Mouse (Mus musculus) liver, embryonic 14.5 days (tissue): ENCODE measurements around the gene Zswim2. TPM values are rescaled to one million over a fixed set of nuclear protein-coding genes. Genes with fewer than 3 reads are reported as not detected.
"Not testable (repeated sequence)": the region's sequence is repeated elsewhere in the genome, so short reads cannot be mapped to it uniquely, and the experiment has no call there.

Experiments
- ATAC-seq: fragments of 200-750 bp; cut with Nextera tagmentation; 2 replicates; pipeline ENCODE4 v1.8.0; 2017; ENCODE audit warnings: moderate number of reproducible peaks, mild to moderate bottlenecking, moderate library complexity; ENCODE audit not compliant: insufficient read depth
- DNase-seq, 3 experiments: peaks; one replicate each; pipeline ENCODE4 v3.0.0-alpha.2; 2012 to 2013; ENCODE audit warnings: low read depth in 3 of 3, low spot score in 3 of 3
- H3K27ac ChIP-seq: fragments of 300-500 bp; sonication (generic); 2 replicates; pipeline ENCODE4 v1.5.1; 2014; ENCODE audit warnings: moderate library complexity, mild to moderate bottlenecking, control low read depth, inconsistent platforms
- H3K27me3 ChIP-seq: fragments of 300-500 bp; sonication (generic); 2 replicates; pipeline ENCODE4 v1.6.1; 2014; ENCODE audit warnings: mild to moderate bottlenecking, low read length, moderate library complexity; ENCODE audit not compliant: control insufficient read depth, insufficient read depth
- H3K36me3 ChIP-seq: fragments of 300-500 bp; sonication (generic); replicated peaks from 2 replicates; pipeline ENCODE4 v1.6.1; 2014; ENCODE audit warnings: low read depth; ENCODE audit not compliant: control insufficient read depth, insufficient read depth
- H3K4me1 ChIP-seq, 2 experiments: fragments of 200-500 bp in 1 of 2; fragments of 300-500 bp in 1 of 2; sonication (generic) in 1 of 2; replicated peaks; 2 replicates each; pipeline ENCODE4 v1.6.1; 2012 to 2014; ENCODE audit warnings: antibody characterized with exemption in 1 of 2, inconsistent platforms in 1 of 2, low read length in 1 of 2; ENCODE audit not compliant: control insufficient read depth in 2 of 2, insufficient read depth in 2 of 2
- H3K4me2 ChIP-seq: fragments of 300-500 bp; sonication (generic); 2 replicates; pipeline ENCODE4 v1.6.1; 2014; ENCODE audit warnings: low read depth, mild to moderate bottlenecking, control low read depth, moderate library complexity
- H3K4me3 ChIP-seq, 2 experiments: fragments of 200-500 bp in 1 of 2; fragments of 300-500 bp in 1 of 2; sonication (generic) in 1 of 2; 2 replicates each; pipeline ENCODE4 v1.5.1; 2012 to 2014; ENCODE audit warnings: low read depth in 2 of 2, low read length in 2 of 2, mild to moderate bottlenecking in 2 of 2, control low read depth in 1 of 2, inconsistent platforms in 1 of 2, moderate library complexity in 1 of 2; ENCODE audit not compliant: insufficient read depth in 1 of 2
- H3K9ac ChIP-seq: fragments of 300-500 bp; sonication (generic); replicated peaks from 2 replicates; pipeline ENCODE4 v1.6.1; 2014; ENCODE audit warnings: mild to moderate bottlenecking, control low read depth, moderate library complexity
- H3K9me3 ChIP-seq: fragments of 300-500 bp; sonication (generic); 2 replicates; pipeline ENCODE4 v1.6.1; 2016; ENCODE audit warnings: low read length, mixed read lengths; ENCODE audit not compliant: control insufficient read depth
- CTCF ChIP-seq: IDR thresholded peaks from 2 replicates; pipeline ENCODE4 v1.5.1; 2016; ENCODE audit warnings: antibody characterized with exemption, low read depth, control low read depth
- EP300 ChIP-seq: IDR thresholded peaks from 2 replicates; pipeline ENCODE4 v1.6.1; 2016; ENCODE audit warnings: antibody characterized with exemption, low read depth
- WGBS: fragments of 180-500 bp; shearing (Covaris S2); extraction: QIAGEN DNeasy Blood & Tissue Kit; methylation state at CpG from one replicate; pipeline ENCODE4 v1.1.7; 2014; ENCODE audit not compliant: insufficient replicate concordance; 5-methylcytosine and 5-hydroxymethylcytosine counted together
- polyA plus RNA-seq, 2 experiments: library from polyadenylated mRNA; depleted of rRNA in 1 of 2; stranded (reverse) in 1 of 2; unstranded in 1 of 2; fragments of >200 nt; fragmentation: Nextera tagmentation in 1 of 2; extraction: Ambion mirVana in 1 of 2; gene quantifications; 2 replicates each; pipeline versions ENCODE4 v1.2.1 to v1.2.3; 2012 to 2014

Zswim2 gene
- polyA plus RNA-seq (2012; rRNA removed) (not detected in 2 replicates), polyA plus RNA-seq (2014; fragmentation: Nextera tagmentation; extraction: Ambion mirVana) (not detected in 2 replicates)

- Histone ChIP-seq H3K4me2 (no peak within 1 kb of the TSS; the same call in 1 of the 2 replicates), H3K36me3 (no peaks in the 10 kb centered on the region), H3K9me3 (no peaks in the 10 kb centered on the region), H3K4me3 (no peak within 1 kb of the TSS), H3K9ac (no peak within 1 kb of the TSS), H3K27ac (no peak within 1 kb of the TSS), H3K4me1 (no peaks in the 10 kb centered on the region; a peak in 1 of 4 replicates), H3K27me3 (no peaks in the 10 kb centered on the region)
- no peak for ATAC-seq
- DNase-seq = no peak
- WGBS = 2% methylated on average over 20 of the region's 20 CpGs
- TF ChIP-seq EP300 (no peak), CTCF (no peak)
These were observed at the start of gene Zswim2 for GRCm38 (mm10) chr2:83940931-83941361. Gene Zswim2, minus strand, starts transcription at chr2:83941228.

GRCm38 (mm10) chr2:83990253-83990652, 49.2 kb upstream of the Zswim2 start, which contains the start of gene Gm13691:
Gene Gm13691, plus strand, starts transcription at chr2:83990553.
- WGBS = no CpG with 5 or more reads among the region's 6 CpGs
- not testable (repeated sequence) for H3K4me2 ChIP-seq, H3K9me3 ChIP-seq, DNase-seq, ATAC-seq, H3K4me3 ChIP-seq, H3K9ac ChIP-seq, H3K27me3 ChIP-seq, H3K4me1 ChIP-seq, H3K27ac ChIP-seq, H3K36me3 ChIP-seq

GRCm38 (mm10) chr2:83984443-83984842, 43.4 kb upstream of the Zswim2 start, which contains the start of gene Gm13697:
Gene Gm13697, plus strand, starts transcription at chr2:83984743.
- not testable (repeated sequence) for H3K4me3 ChIP-seq, H3K27ac ChIP-seq, ATAC-seq, DNase-seq, H3K4me1 ChIP-seq, H3K4me2 ChIP-seq, H3K9me3 ChIP-seq, H3K27me3 ChIP-seq, H3K9ac ChIP-seq, H3K36me3 ChIP-seq
- no CpG with 5 or more reads among the region's 6 CpGs for WGBS

GRCm38 (mm10) chr2:83978633-83979032, 37.6 kb upstream of the Zswim2 start, which contains the start of gene Gm13694:
Gene Gm13694, plus strand, starts transcription at chr2:83978933.
- H3K9me3 ChIP-seq, H3K4me2 ChIP-seq, H3K27ac ChIP-seq, H3K9ac ChIP-seq, ATAC-seq, DNase-seq, H3K4me1 ChIP-seq, H3K36me3 ChIP-seq, H3K4me3 ChIP-seq, H3K27me3 ChIP-seq: not testable (repeated sequence)
- no CpG with 5 or more reads among the region's 6 CpGs for WGBS

- not testable (repeated sequence) for ATAC-seq, H3K4me1 ChIP-seq, H3K9me3 ChIP-seq, H3K4me2 ChIP-seq, H3K9ac ChIP-seq, H3K27ac ChIP-seq, H3K36me3 ChIP-seq, DNase-seq, H3K27me3 ChIP-seq, H3K4me3 ChIP-seq
- WGBS = no CpG with 5 or more reads among the region's 6 CpGs
These were observed 31.8 kb upstream of the Zswim2 start, which contains the start of gene Gm13696 for GRCm38 (mm10) chr2:83972823-83973222. Gene Gm13696, plus strand, starts transcription at chr2:83973123.

- not testable (repeated sequence) for DNase-seq, ATAC-seq, H3K4me2 ChIP-seq, H3K4me1 ChIP-seq, H3K4me3 ChIP-seq, H3K27ac ChIP-seq, H3K9ac ChIP-seq, H3K27me3 ChIP-seq, H3K36me3 ChIP-seq, H3K9me3 ChIP-seq
- no CpG with 5 or more reads among the region's 6 CpGs for WGBS
These were observed 26.0 kb upstream of the Zswim2 start, which contains the start of gene Gm13695 for GRCm38 (mm10) chr2:83967013-83967412. Gene Gm13695, plus strand, starts transcription at chr2:83967313.

GRCm38 (mm10) chr2:83961203-83961602, 20.2 kb upstream of the Zswim2 start, which contains the start of gene Gm13693:
Gene Gm13693, plus strand, starts transcription at chr2:83961503.
- not testable (repeated sequence) for DNase-seq, H3K27ac ChIP-seq, ATAC-seq, H3K4me3 ChIP-seq, H3K9ac ChIP-seq, H3K9me3 ChIP-seq, H3K27me3 ChIP-seq, H3K4me2 ChIP-seq, H3K4me1 ChIP-seq, H3K36me3 ChIP-seq
- WGBS = no CpG with 5 or more reads among the region's 6 CpGs

- H3K27ac ChIP-seq, H3K4me1 ChIP-seq, H3K27me3 ChIP-seq, H3K9ac ChIP-seq, H3K4me3 ChIP-seq, DNase-seq, H3K4me2 ChIP-seq, ATAC-seq, H3K36me3 ChIP-seq, H3K9me3 ChIP-seq: not testable (repeated sequence)
- no CpG with 5 or more reads among the region's 6 CpGs for WGBS
These were observed 14.4 kb upstream of the Zswim2 start, which contains the start of gene Gm13698 for GRCm38 (mm10) chr2:83955393-83955792. Gene Gm13698, plus strand, starts transcription at chr2:83955693.
